Comparison of ENCODE assay signal across 31 mouse cellular contexts in genomic region chr1:183251818-183252217, GRCm38 (mm10).
"Had no signal": no experiment of that assay in that cellular context is flagged by ENCODE, and none has a peak within 500 bp of the region (broad histone marks: within the 10 kb centered on the region; RNA-seq: fewer than 3 reads in every experiment).

No protein-coding gene starts in this region.

- DNase-seq: heart, postnatal 10 days; heart, postnatal 14 days; heart, postnatal 36 days; heart, postnatal 4 days; kidney, adult 11 months; kidney, adult 18-20 months; kidney, adult 2 months; kidney, adult 8-10 months; kidney, adult 9 months; kidney, postnatal 10 days; kidney, postnatal 14 days; kidney, postnatal 25 days; kidney, postnatal 36 days; kidney, postnatal 4 days; layer of hippocampus, adult 9-11 months; layer of hippocampus, postnatal 36 days had no signal

- H3K4me3 ChIP-seq: heart, embryonic 10.5 days; heart, embryonic 12.5 days; heart, embryonic 13.5 days; heart, embryonic 15.5 days; hindbrain, embryonic 10.5 days; hindbrain, embryonic 15.5 days; intestine, embryonic 15.5 days; kidney, embryonic 15.5 days; left cerebral cortex, adult 2 months had no signal

- H3K27ac ChIP-seq: heart, embryonic 10.5 days; heart, embryonic 13.5 days; heart, embryonic 15.5 days; hindbrain, embryonic 10.5 days; hindbrain, embryonic 14.5 days; hindbrain, embryonic 15.5 days; intestine, embryonic 15.5 days; kidney, embryonic 15.5 days; kidney, postnatal 0 days; left cerebral cortex, adult 2 months had no signal

- ATAC-seq: inflammation-experienced regulatory T-cells, adult 6 months; intestine, embryonic 15.5 days; intestine, embryonic 16.5 days; intestine, postnatal 0 days had no signal

- H3K4me2 ChIP-seq: heart, embryonic 11.5 days; heart, embryonic 12.5 days; heart, embryonic 13.5 days; heart, embryonic 15.5 days; hindbrain, embryonic 14.5 days; hindbrain, embryonic 15.5 days; intestine, embryonic 15.5 days; kidney, embryonic 15.5 days had no signal

- H3K4me1 ChIP-seq: heart, embryonic 10.5 days; heart, embryonic 12.5 days; heart, embryonic 13.5 days; heart, embryonic 15.5 days; intestine, embryonic 15.5 days had no signal

- H3K36me3 ChIP-seq: heart, embryonic 10.5 days; heart, embryonic 12.5 days; heart, embryonic 13.5 days; heart, embryonic 15.5 days; hindbrain, embryonic 10.5 days; hindbrain, embryonic 15.5 days; intestine, embryonic 15.5 days; kidney, embryonic 15.5 days had no signal

- H3K9ac ChIP-seq: heart, embryonic 12.5 days; heart, embryonic 13.5 days; heart, embryonic 15.5 days; hindbrain, embryonic 14.5 days; hindbrain, embryonic 15.5 days; intestine, embryonic 15.5 days; kidney, embryonic 15.5 days had no signal

- H3K27me3 ChIP-seq: heart, embryonic 12.5 days; heart, embryonic 15.5 days; hindbrain, embryonic 15.5 days; intestine, embryonic 15.5 days; kidney, embryonic 15.5 days had no signal

- H3K9me3 ChIP-seq: heart, embryonic 10.5 days; heart, embryonic 12.5 days; heart, embryonic 13.5 days; heart, embryonic 15.5 days; hindbrain, embryonic 10.5 days; hindbrain, embryonic 15.5 days; intestine, embryonic 15.5 days; kidney, embryonic 15.5 days had no signal
